Mouse (Mus musculus) ES-Bruce4 (cell line): ENCODE measurements around the gene Dct. TPM values are rescaled to one million over a fixed set of nuclear protein-coding genes. Genes with fewer than 3 reads are reported as not detected.

Source experiments
- H3K27ac ChIP-seq: 2 replicates; pipeline ENCODE4 v1.5.1; 2012; ENCODE audit warnings: low read length, inconsistent platforms; ENCODE audit not compliant: insufficient read depth
- H3K27me3 ChIP-seq: 2 replicates; pipeline ENCODE4 v1.6.1; 2012; ENCODE audit warnings: mild to moderate bottlenecking, low read length, inconsistent platforms; ENCODE audit not compliant: control insufficient read depth, poor library complexity, insufficient read depth, severe bottlenecking
- H3K36me3 ChIP-seq: 2 replicates; pipeline ENCODE4 v1.6.1; 2012; ENCODE audit warnings: inconsistent platforms, mild to moderate bottlenecking, low read length, moderate library complexity; ENCODE audit not compliant: control insufficient read depth, poor library complexity, insufficient read depth, severe bottlenecking
- H3K4me1 ChIP-seq: one replicate; pipeline ENCODE4 v1.8.1; 2011; ENCODE audit warnings: low read length; ENCODE audit not compliant: control insufficient read depth, insufficient read depth
- H3K4me3 ChIP-seq: 2 replicates; pipeline ENCODE4 v1.5.1; 2011; ENCODE audit warnings: low read depth, mild to moderate bottlenecking, low read length
- H3K9ac ChIP-seq: 2 replicates; pipeline ENCODE4 v1.6.1; 2012; ENCODE audit warnings: low read depth, mild to moderate bottlenecking, inconsistent platforms; ENCODE audit not compliant: poor library complexity, severe bottlenecking
- H3K9me3 ChIP-seq: replicated peaks from 2 replicates; pipeline ENCODE4 v1.6.1; 2012; ENCODE audit warnings: mild to moderate bottlenecking, low read length, inconsistent platforms; ENCODE audit not compliant: control insufficient read depth, poor library complexity, insufficient read depth, severe bottlenecking
- CTCF ChIP-seq: IDR thresholded peaks from one replicate; pipeline ENCODE4 v1.8.1; 2011; ENCODE audit warnings: low read depth, low read length
- EP300 ChIP-seq: IDR thresholded peaks from 2 replicates; pipeline ENCODE4 v1.6.1; 2011; ENCODE audit warnings: low read depth, low read length; ENCODE audit not compliant: insufficient read depth
- POLR2A ChIP-seq: IDR thresholded peaks from one replicate; pipeline ENCODE4 v1.8.1; 2011; ENCODE audit warnings: low read length; ENCODE audit not compliant: insufficient read depth
- polyA plus RNA-seq: library from polyadenylated mRNA; stranded (reverse); fragments of >200 nt; gene quantifications from 2 replicates; pipeline ENCODE4 v1.2.4, GENCODE M21; 2011; ENCODE audit warnings: low read depth; ENCODE audit not compliant: missing spikeins, insufficient read depth, insufficient read length

The Dct gene
- polyA plus RNA-seq: not detected in 2 replicates

DNA sequence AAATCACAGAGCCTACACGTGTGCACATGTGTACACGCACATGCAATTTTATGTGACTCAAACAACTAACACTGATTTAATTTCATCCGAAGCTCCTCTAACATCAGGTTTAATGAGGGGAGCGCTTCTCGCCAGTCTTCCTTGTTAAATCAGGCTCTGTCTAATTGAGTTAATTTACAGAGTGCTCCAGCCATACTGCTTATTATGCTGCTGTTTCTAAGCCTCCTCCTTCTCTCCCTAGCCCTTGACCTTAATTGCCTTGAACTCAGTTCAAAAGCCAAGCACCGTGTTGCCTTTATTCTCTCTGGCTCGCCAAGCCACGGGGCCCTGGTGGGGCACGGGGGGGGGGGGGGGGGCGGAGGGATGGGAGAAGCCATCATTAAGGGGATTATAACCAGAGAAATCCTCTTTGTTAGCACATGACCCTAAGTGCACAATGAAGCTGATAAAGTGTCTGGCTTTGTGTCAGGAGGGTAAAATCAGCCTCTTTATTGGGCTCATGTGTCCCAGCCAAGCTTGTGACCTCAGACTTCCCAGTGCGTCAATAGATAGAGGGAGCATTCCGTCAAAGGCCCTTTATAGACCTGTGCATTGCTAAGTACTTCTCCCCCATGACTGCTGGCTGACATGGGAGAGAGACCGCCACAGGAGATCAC is at the start of gene Dct:
Gene Dct (minus strand): TSS at position 270 of the 656 bp plus-strand sequence.
- no peak within 1 kb of the TSS for H3K27ac ChIP-seq
- H3K36me3 ChIP-seq: no peaks in the 10 kb centered on the region
- no peaks in the 10 kb centered on the region for H3K4me1 ChIP-seq
- H3K27me3 ChIP-seq: no peaks in the 10 kb centered on the region
- H3K9ac ChIP-seq: no peak within 1 kb of the TSS
- no peak within 1 kb of the TSS for H3K4me3 ChIP-seq
- TF ChIP-seq POLR2A (no peak), CTCF (no peak), EP300 (no peak)
- no peaks in the 10 kb centered on the region for H3K9me3 ChIP-seq

DNA sequence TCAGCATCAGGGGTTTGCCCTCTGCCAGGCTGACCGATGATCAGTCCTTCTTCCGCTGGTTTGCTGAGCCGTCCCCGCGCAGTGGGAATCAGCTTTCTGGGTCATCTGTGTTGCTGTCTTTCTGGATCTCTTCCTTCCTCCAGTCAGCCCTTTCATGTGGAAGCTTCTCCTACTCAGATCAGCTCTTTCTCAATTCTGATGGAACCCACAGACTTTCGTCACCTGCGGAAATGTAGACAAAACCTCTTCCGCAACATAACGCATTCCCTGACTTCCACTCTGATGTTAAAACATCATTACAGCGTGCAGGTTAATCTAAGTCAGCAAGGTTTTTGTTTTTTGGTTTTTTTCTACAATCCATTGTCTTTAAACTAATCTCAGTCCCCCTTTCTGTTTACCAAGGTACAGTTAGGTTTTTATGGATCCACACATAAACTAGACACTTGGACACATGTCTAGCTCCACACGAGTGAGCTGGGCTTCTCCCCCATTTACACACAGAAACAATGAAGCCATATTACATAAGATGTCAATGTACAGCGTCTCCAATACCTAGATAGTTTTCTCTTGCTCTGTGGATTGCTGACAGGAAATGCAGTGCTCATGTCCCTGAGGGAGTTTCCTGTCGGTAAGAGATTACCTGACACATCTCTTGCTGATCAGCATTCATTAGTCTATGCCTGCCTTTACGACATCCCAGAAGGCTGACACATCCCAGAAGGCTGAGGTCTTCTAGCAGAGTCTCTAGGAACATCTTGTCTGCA is 49.4 kb upstream of the Dct start:
- no peak for TF ChIP-seq POLR2A
- no peak for TF ChIP-seq EP300
- no peak for TF ChIP-seq CTCF
- Histone ChIP-seq H3K9ac (no peak overlapping the region), H3K9me3 (no peaks in the 10 kb centered on the region), H3K27ac (no peak overlapping the region), H3K36me3 (no peaks in the 10 kb centered on the region), H3K4me3 (no peak overlapping the region), H3K4me1 (no peaks in the 10 kb centered on the region), H3K27me3 (no peaks in the 10 kb centered on the region; the same call in 1 of the 2 replicates)

DNA sequence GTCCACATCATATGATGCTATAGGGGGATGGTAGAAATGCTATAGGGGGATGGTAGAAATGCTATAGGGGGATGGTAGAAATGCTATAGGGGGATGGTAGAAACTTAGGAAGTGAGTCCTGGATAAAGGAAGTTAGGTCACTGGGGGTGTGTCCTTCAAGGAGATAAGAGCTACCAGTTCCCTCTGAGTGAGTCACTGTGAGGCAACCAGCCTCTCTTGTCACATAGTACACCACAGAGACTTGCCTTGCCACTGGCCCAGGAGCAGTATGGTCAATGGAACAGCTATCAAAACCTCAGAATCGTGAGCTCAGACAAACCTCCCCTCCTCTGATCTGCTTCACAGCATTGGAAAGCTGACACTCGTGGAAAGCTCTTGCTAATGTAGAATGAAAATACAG is 46.2 kb upstream of the Dct start:
- TF ChIP-seq EP300 (no peak), POLR2A (no peak), CTCF (no peak)
- Histone ChIP-seq H3K9ac (no peak overlapping the region), H3K36me3 (no peaks in the 10 kb centered on the region)

DNA sequence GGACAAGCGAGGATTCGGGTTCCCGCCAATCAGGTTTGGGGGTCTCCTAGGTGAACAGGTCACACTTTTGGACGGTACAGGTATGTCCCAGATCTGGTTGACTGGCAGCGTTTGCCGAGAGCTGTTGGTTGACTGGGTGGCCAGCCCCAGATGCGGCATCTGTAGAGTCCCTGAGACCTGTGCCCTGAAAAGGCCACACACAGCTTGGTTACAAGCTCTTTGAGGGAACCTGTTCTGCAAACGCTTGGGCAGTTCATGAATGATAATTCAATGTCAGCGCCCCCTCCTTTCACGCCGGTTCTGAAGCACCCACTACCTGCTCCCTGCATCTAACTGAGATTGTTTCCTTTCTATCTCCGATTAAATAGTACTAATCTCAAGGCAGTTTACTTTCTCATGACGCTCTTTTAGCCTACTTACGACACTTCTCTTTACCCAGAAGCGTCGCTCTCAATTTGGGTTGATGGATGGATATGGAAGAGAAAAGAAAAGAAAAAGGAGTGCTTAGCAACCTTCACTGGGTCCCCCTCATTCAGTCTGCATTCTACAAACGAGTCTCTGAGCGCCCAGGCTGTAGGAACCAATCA is 37.9 kb upstream of the Dct start:
- Histone ChIP-seq H3K4me1 (no peaks in the 10 kb centered on the region), H3K9me3 (no peaks in the 10 kb centered on the region), H3K27me3 (no peaks in the 10 kb centered on the region), H3K27ac (no peak overlapping the region), H3K4me3 (peak overlapping the region; percentile 89), H3K36me3 (no peaks in the 10 kb centered on the region), H3K9ac (peak overlapping the region; percentile 49)
- TF ChIP-seq EP300 (no peak), CTCF (no peak), POLR2A (no peak)

More for the DNA sequence above, 46.2 kb upstream of the Dct start:
- H3K27ac ChIP-seq: no peak overlapping the region
- H3K4me3 ChIP-seq: no peak overlapping the region
- no peaks in the 10 kb centered on the region; the same call in 1 of the 2 replicates for H3K27me3 ChIP-seq
- no peaks in the 10 kb centered on the region for H3K9me3 ChIP-seq
- H3K4me1 ChIP-seq: no peaks in the 10 kb centered on the region

DNA sequence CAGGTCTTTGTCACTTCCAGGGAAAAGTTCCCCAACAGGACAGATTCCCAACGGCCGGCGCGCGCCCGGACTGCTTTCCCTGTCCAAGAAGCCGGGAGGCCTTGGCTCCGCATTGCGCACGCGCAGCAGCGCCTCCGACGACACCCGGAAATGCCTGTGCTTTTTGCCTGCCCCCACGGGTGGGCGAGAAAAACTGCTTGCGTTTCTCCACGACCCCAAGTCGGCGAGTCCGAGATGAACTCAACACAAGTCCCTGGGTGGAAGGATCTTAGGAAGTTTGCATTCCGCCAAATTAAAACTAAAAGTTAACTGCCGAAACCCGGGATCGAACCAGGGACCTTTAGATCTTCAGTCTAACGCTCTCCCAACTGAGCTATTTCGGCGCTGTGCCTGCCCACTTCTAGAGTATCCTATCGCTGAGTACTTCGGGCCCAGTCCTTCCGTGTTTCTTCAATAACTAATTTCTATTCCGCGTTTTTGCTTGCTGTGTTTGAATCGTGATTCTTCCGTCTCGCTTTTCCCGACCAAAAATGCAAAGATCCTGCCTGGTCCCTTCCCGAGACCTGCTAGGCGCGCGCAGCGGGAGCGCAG is 37.3 kb upstream of the Dct start:
- no peak for TF ChIP-seq EP300
- TF ChIP-seq POLR2A: no peak
- TF ChIP-seq CTCF: no peak
- Histone ChIP-seq H3K9me3 (no peaks in the 10 kb centered on the region), H3K9ac (peak overlapping the region; percentile 49), H3K4me1 (no peaks in the 10 kb centered on the region), H3K27me3 (no peaks in the 10 kb centered on the region), H3K4me3 (peak overlapping the region; percentile 89), H3K27ac (no peak overlapping the region), H3K36me3 (no peaks in the 10 kb centered on the region)
